Mouse (Mus musculus): Measurements from ENCODE around the gene Aipl1. TPM values are rescaled to one million over a fixed set of nuclear protein-coding genes. Genes with fewer than 3 reads are reported as not detected.

Gene Aipl1
- not detected for total RNA-seq (2021)
- long read RNA-seq, experiment 1: 0 reads
- long read RNA-seq, experiment 2: 0 reads

DNA sequence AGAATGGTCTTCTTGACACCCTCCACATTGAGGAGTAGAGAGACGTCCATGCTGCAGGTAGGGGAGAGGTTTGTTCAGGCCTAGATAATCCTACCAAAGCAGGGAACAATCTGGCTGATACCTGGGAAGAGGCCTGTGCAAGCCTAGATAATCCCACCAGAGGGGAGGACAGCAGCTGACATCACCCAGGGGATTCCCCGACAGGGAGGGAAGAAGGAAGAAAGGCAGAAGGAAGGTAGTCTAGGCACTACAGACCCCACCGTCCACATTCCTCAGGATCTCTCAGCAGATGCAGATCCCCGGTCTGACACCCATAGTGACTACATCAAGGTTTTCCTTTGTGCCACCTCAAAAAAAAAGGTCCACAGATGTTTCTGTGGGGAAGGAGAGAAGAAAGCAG lies at the start of gene Aipl1:
TSS of gene Aipl1 (minus strand) at position 101 of the 400 bp plus-strand sequence.
- Histone ChIP-seq H3K27ac (no peak within 1 kb of the TSS), H3K4me3 (no peak within 1 kb of the TSS)
- no peak for DNase-seq (ENCODE audit: low spot score in 2 of 2)
- no peak for TF ChIP-seq CTCF (conservative IDR thresholded peaks at IDR 0.05)

DNA sequence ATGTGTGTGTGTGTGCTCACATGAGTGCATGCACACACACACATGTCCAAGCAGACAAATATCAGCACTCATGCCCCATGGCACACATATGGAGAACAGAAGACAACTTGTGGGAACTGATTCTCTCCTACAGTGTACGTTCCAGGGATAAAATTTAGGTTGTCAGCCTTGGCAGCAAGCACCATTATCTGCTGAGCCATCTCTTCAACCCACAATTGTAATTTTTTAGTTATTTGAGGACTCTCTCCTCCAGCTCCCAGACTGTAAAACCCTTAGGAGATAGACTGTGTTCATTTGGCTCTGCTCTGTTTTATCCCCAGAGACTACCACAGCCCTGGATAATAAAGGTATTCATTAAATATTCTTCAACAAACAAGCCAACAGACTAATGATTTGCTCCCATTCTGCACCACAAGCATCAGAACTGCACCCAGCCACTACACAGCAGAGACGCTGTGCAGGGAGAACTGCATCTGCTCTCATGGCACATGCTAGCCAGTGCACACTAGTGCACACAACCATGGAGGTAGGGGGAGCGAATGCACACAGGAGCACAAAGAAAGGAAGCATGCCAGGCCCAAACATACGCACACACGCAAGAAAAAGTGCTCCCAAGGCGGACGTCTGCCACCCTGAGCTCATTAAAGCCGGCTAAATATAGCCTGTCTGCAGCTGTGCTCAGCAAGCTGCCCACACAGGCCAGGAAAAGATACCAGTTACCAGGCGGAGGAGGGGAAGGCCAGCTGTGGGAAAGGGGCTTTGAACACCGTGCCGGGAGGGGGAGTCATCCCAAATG lies 49.1 kb upstream of the Aipl1 start:
- H3K27ac ChIP-seq: peak overlapping the region; percentile 53
- peak; percentile 39 to 57 for DNase-seq (ENCODE audit: low spot score in 2 of 2)
- H3K4me3 ChIP-seq: no peak overlapping the region
- TF ChIP-seq CTCF (conservative IDR thresholded peaks at IDR 0.05): no peak

DNA sequence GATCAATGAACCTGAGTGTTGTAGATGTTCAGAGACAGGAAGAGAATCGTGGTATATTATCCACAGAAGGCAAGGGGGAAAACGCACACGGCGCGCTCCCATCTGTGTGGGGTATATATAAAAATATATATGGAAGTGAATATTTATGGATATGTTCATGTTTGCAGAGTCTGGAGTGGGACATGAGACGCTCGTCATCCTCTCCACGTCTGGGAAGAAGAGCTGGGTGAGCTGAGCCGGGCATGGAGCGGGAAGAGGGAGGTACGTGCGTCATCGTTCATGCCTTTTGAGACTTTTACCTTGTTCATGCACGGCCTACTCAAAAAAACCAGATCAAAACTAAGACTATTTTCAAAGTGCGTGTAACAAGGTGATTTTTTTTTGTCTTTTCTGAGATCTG lies 47.0 kb upstream of the Aipl1 start:
- H3K27ac ChIP-seq: no peak overlapping the region
- TF ChIP-seq CTCF (conservative IDR thresholded peaks at IDR 0.05): no peak
- no peak for DNase-seq (ENCODE audit: low spot score in 2 of 2)
- H3K4me3 ChIP-seq: no peak overlapping the region

DNA sequence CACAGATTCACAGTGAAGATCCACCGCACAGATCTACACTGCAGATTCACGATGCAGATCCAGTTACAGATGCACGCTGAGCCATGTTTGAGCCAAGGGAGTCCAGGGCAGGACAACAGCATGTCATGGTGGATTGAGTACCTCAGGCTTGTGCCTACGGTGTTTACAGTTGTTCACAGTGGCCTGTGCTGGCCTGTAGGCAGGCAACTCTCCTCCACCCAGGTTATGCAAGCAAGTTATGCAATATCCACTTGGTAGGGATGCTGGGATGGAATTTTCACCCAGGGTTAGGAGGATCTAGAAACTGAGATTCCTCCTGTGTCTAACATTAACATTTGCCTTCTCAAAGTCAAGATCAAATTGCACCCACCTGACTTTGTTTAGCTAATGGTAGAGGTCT lies 45.3 kb upstream of the Aipl1 start:
- H3K4me3 ChIP-seq: no peak overlapping the region
- no peak overlapping the region for H3K27ac ChIP-seq
- DNase-seq (ENCODE audit: low spot score in 2 of 2): no peak
- no peak for TF ChIP-seq CTCF (conservative IDR thresholded peaks at IDR 0.05)

DNA sequence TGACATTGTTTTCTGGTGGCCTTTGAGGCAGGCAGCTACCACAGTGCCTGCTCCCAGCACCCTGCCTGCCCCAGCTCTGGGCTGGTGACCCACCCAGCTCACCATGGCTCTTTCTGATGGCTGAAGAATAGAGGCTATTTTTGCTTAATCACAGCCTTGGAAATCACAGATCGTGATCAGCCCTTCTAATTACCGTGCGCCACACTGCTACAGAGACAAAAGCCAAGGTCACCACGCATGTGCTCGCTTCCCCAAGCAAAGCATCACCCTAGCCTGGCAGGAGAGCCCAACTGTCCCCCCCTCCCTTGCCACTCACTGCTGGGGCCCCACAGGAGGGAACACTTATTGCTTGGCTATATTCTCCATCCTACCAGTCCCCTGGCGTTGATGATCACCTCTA lies 43.2 kb upstream of the Aipl1 start:
- no peak for TF ChIP-seq CTCF (conservative IDR thresholded peaks at IDR 0.05)
- H3K4me3 ChIP-seq: no peak overlapping the region
- DNase-seq (ENCODE audit: low spot score in 2 of 2): no peak
- H3K27ac ChIP-seq: no peak overlapping the region

DNA sequence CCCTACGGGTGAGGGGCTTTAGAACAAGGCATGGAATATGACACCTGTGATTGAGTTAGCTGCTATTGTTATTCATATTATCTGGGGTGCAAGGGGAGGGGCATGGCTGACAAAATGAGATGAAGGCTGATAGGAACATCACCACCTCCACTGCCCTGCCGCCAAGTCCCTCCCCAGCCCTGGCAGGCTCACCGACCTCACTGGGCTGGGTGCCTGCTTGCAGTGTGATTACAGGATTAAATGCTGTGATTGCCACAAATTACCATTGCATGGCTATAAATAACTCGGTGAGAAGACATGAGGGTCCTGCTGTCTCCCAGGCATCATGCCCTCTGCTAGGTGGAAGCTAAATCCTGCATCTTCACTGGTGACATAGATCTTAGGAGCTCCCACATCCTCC lies 41.3 kb upstream of the Aipl1 start:
- DNase-seq (ENCODE audit: low spot score in 2 of 2): peak; percentile 39 to 59
- no peak for TF ChIP-seq CTCF (conservative IDR thresholded peaks at IDR 0.05)
- Histone ChIP-seq H3K27ac (no peak overlapping the region), H3K4me3 (no peak overlapping the region)

DNA sequence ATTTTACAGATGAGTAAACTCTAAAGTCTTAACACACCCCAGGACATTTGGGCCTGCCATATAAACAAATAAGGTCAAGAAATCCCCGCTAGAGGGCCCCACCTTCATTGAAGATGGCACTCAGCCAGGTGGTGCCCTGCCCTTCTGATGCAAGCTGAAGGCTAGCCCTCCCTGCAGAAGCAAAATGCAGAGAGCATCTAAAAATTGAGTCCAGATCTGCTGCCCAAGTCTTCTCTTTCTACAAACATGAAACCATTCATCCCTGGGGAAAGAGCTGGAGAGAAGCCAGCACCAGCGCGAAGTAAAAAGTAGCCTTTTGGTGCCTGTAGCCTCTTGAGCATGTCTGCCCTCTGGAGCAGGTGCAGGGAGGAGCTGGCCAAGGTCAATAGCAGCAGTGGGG lies 40.7 kb upstream of the Aipl1 start:
- peak; percentile 33; the same call in 1 of the 2 replicates for TF ChIP-seq CTCF (conservative IDR thresholded peaks at IDR 0.05)
- H3K4me3 ChIP-seq: no peak overlapping the region
- H3K27ac ChIP-seq: no peak overlapping the region
- DNase-seq (ENCODE audit: low spot score in 2 of 2): no peak

DNA sequence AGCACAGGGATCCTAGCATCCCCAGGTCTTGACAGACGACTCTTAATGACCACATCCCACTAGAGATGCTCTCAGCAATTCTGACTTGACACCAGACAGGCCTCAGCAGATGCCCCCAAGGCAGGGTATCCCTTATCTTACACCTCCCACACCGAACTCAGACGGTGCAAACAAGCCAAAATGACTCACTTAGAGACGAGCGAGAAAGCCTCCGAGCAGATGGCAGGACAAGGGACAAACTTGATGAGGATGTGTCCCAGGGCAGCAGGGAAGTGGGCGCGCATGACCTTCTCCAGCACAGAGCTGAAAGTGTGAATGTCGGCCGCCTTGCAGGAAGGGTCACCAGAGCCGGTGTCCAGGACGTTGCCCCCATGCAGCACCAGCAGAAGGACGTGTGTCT lies 36.9 kb upstream of the Aipl1 start:
- TF ChIP-seq CTCF (conservative IDR thresholded peaks at IDR 0.05): no peak
- DNase-seq (ENCODE audit: low spot score in 2 of 2): no peak
- Histone ChIP-seq H3K4me3 (no peak overlapping the region), H3K27ac (no peak overlapping the region)

DNA sequence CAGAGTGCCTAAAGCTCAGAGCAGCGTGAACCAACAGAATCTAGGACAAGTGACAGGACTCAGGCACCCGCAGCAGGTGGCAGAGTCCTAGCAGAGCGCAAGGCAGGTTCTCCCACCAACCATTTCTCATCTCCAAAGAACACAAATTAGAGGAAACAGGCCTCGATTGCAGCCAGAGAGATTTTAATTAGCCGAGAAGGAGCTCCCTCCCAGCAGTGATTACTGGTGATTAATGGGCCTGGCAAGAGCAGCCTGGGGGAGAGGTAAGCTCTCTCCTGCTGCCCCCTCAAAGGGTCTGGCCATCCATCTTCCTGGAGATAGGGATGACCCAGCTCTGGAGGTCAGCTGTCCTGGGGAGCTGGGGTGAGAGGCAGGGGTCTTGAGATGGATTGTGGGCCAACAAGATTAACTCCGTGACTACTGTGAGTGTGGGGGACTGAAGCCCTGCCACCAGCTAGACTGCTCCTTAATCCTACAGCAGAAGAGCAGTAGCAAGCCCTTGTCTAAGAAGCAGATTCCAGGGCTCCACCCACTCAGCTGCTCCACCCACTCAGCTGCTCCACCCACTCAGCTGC lies 35.1 kb upstream of the Aipl1 start:
- no peak for DNase-seq (ENCODE audit: low spot score in 2 of 2)
- Histone ChIP-seq H3K4me3 (no peak overlapping the region), H3K27ac (peak overlapping the region; percentile 33; the same call in 1 of the 2 replicates)
- TF ChIP-seq CTCF (conservative IDR thresholded peaks at IDR 0.05): no peak

DNA sequence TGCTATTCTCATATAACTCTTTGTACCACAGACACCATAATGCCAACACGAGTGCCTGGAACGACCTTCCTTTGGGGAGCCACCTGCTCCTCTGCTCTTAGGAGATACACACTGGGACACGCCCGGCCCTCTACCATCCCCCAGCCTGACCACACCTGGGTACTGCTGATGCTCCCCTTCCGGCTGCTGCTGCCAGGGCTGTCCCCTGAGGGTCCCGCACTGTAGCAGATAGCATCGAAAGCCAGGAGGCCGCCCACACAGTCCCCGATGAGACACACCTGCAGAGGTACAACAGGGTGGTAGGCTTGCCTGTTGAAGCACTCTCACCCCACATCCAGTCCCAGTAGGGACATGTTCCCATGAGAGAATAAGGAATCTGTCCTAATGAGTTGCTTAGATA lies 33.4 kb upstream of the Aipl1 start:
- DNase-seq (ENCODE audit: low spot score in 2 of 2): no peak
- H3K27ac ChIP-seq: no peak overlapping the region
- TF ChIP-seq CTCF (conservative IDR thresholded peaks at IDR 0.05): no peak
- H3K4me3 ChIP-seq: no peak overlapping the region

DNA sequence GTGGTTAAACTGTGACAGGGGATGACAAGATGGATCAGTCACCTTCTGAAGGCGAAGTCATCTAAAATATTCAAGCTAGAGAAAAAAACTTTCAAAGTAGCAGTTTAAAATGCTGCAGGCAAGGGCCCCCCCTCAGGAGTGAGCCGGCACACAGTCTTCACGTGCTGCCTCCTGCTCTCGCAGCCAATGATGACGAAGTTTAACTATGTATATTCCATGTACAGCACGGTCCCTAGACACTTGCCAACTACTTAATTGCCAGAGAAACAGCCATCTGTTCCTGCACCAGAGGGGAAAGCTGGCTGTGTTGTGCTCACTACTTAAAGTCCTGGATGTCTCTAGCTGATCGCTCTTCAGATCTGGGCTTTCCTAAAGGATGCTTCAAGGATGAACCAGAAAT lies 30.7 kb upstream of the Aipl1 start:
- Histone ChIP-seq H3K27ac (peak overlapping the region; percentile 53; the same call in 1 of the 2 replicates), H3K4me3 (no peak overlapping the region)
- DNase-seq (ENCODE audit: low spot score in 2 of 2): peak; percentile 49 to 75
- no peak for TF ChIP-seq CTCF (conservative IDR thresholded peaks at IDR 0.05)

DNA sequence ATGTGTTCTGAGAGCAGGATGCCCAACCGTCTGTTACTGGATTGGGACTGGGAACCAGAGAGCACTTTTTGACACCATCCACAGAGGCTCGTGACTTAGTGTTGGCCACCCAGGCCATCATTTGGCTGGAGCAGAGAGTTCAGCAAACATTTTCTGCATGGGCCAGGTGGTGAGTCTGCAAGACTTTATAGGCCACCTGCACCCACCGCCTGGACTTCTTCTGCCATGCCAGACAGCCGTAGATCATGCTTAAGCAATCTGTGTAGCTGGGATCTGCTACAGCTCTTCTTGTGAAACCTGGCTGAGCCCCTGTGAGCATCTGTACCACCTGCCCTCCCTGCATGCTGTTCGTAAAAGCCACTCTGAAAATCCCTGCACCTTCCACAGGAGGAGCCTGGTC lies 30.0 kb upstream of the Aipl1 start:
- DNase-seq (ENCODE audit: low spot score in 2 of 2): no peak
- no peak for TF ChIP-seq CTCF (conservative IDR thresholded peaks at IDR 0.05)
- Histone ChIP-seq H3K27ac (peak overlapping the region; percentile 53; the same call in 1 of the 2 replicates), H3K4me3 (no peak overlapping the region)

DNA sequence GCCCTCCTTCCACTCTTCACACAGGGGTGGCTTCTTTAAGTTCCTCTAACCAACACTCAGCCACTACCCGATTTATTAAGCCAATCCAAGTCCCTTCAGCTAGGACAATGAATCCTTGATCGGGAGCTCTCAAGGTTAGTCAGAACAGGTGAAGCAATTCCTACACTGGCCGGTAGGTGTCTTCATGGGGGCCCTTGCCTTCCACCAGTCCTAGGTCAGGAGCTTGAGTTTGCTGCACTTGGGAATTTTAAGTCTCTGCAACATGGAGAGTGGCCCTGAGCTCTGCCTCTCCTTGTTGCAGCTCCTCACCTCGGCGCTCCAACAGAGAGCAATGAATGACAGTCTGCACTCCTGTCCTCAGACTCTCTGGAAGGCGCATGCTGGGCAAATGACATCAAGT lies 29.0 kb upstream of the Aipl1 start:
- Histone ChIP-seq H3K4me3 (no peak overlapping the region), H3K27ac (no peak overlapping the region)
- DNase-seq (ENCODE audit: low spot score in 2 of 2): no peak
- TF ChIP-seq CTCF (conservative IDR thresholded peaks at IDR 0.05): peak; percentile 69

DNA sequence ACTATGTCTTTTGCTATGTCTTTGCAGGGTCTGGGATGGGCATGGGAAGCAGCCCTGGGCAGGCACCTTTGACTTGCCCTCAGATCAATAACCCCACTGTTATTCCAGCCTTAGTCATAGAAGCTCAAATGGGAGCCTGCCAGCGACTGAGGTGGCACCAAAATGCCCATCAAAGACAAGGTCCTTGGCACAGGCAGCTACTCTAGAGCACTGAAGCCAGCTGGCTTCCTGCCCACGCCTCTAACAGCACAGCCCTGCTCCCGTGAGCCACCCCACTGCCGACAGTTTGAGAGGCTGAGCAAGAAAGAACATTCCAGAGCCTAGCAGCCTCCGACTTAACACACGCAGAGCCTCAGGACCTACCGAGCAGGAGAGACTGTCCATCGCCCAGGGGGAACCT lies 27.8 kb upstream of the Aipl1 start:
- no peak overlapping the region for H3K4me3 ChIP-seq
- no peak overlapping the region for H3K27ac ChIP-seq
- DNase-seq (ENCODE audit: low spot score in 2 of 2): no peak
- no peak for TF ChIP-seq CTCF (conservative IDR thresholded peaks at IDR 0.05)
